Mouse (Mus musculus) kidney, embryonic 16.5 days (tissue): ENCODE data around the gene Pea15a. TPM values are rescaled to one million over a fixed set of nuclear protein-coding genes. Genes with fewer than 3 reads are reported as not detected.

Source experiments
- polyA plus RNA-seq: library from polyadenylated mRNA; unstranded; fragments of >200 nt; fragmentation: Nextera tagmentation; extraction: Ambion mirVana; gene quantifications from 2 replicates; pipeline ENCODE4 v1.2.1, GENCODE M21; 2015

Pea15a gene
- polyA plus RNA-seq, 1 experiment from 2014 or later = 129 TPM

Other genes starting within 250 kb of the Pea15a start
- 14.6 and 19.0 TPM in 2 replicates for gene Vangl2, start 178.4 kb downstream of the Pea15a start, polyA plus RNA-seq
- not detected in 2 replicates for gene Nhlh1, start 149.2 kb downstream of the Pea15a start, polyA plus RNA-seq
- 260 and 264 TPM in 2 replicates for gene Copa, start 124.3 kb downstream of the Pea15a start, polyA plus RNA-seq
- 160 and 164 TPM in 2 replicates for gene Ncstn, start 124.0 kb downstream of the Pea15a start, polyA plus RNA-seq
- 170 and 172 TPM in 2 replicates for gene Pex19, start 80.0 kb downstream of the Pea15a start, polyA plus RNA-seq
- 147 and 149 TPM in 2 replicates for gene Dcaf8, start 58.7 kb downstream of the Pea15a start, polyA plus RNA-seq
- gene Casq1, start 13.1 kb upstream of the Pea15a start, polyA plus RNA-seq = 5.2 and 5.6 TPM in 2 replicates
- gene Atp1a4, start 51.6 kb upstream of the Pea15a start, polyA plus RNA-seq = 0.05 TPM in 1 of 2 replicates, not detected in the other
- gene Igsf8, start 54.8 kb upstream of the Pea15a start, polyA plus RNA-seq = 60.2 and 69.7 TPM in 2 replicates
- gene Atp1a2, start 91.3 kb upstream of the Pea15a start, polyA plus RNA-seq = 1.7 and 2.4 TPM in 2 replicates
- gene Kcnj9, start 122.5 kb upstream of the Pea15a start, polyA plus RNA-seq = not detected in 2 replicates
- 1.2 and 1.6 TPM in 2 replicates for gene Kcnj10, start 134.4 kb upstream of the Pea15a start, polyA plus RNA-seq
- 7.3 and 7.8 TPM in 2 replicates for gene Pigm, start 169.7 kb upstream of the Pea15a start, polyA plus RNA-seq